Mouse (Mus musculus) erythroblast, embryonic 14.5 days (primary cell): ENCODE results near the gene Gm36245.

Experiments used
- GATA1 ChIP-seq: IDR thresholded peaks from 2 replicates; pipeline ENCODE4 v1.6.1; 2012; ENCODE audit warnings: low read length, inconsistent platforms, mixed read lengths
- TAL1 ChIP-seq: IDR thresholded peaks from 3 replicates; pipeline ENCODE4 v1.6.1; 2012; ENCODE audit warnings: low read length, inconsistent platforms, mixed read lengths

DNA sequence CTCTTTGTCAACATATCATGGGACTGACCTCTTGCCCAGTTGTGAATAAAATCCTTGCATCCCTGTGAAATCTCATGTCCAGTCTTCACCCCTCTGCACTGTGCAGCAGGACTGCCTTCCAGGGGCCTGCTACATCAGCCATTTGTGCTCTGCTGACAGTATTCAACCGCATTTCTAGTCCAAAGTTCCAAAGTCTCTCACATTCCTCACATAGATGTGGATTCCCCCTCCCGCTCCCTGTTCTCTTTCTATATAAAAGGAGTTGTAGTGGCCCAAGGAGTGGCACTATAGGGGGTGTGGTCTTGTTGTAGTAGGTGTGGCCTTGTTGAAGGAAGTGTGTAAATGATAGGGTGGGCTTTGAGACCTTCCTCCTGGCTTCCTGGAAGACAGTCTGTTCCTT lies 8.2 kb upstream of the Gm36245 start:
- TF ChIP-seq TAL1: no peak
- TF ChIP-seq GATA1: no peak
